Mouse (Mus musculus): ENCODE data around the gene 1700010B08Rik. TPM values are rescaled to one million over a fixed set of nuclear protein-coding genes. Genes with fewer than 3 reads are reported as not detected.
"Not testable (repeated sequence)": the region's sequence is repeated elsewhere in the genome, so short reads cannot be mapped to it uniquely, and the experiment has no call there.

The 1700010B08Rik gene
- total RNA-seq (2017), result not detected in 2 replicates

GRCm38 (mm10) chr2:173719115-173719514 lies at the start of gene 1700010B08Rik:
1700010B08Rik (plus strand) TSS chr2:173719415.
- not testable (repeated sequence) for ATAC-seq (replicated peaks in 1 of 2; ENCODE audit: insufficient read depth in 1 of 2, low FRiP score in 2 of 2, low TSS enrichment in 1 of 2, low read depth in 1 of 2, poor library complexity in 2 of 2, severe bottlenecking in 2 of 2)

- ATAC-seq (replicated peaks in 1 of 2; ENCODE audit: insufficient read depth in 1 of 2, low FRiP score in 2 of 2, low TSS enrichment in 1 of 2, low read depth in 1 of 2, poor library complexity in 2 of 2, severe bottlenecking in 2 of 2), result no peak
Observed at GRCm38 (mm10) chr2:173672328-173672896, 46.8 kb upstream of the 1700010B08Rik start.

DNA sequence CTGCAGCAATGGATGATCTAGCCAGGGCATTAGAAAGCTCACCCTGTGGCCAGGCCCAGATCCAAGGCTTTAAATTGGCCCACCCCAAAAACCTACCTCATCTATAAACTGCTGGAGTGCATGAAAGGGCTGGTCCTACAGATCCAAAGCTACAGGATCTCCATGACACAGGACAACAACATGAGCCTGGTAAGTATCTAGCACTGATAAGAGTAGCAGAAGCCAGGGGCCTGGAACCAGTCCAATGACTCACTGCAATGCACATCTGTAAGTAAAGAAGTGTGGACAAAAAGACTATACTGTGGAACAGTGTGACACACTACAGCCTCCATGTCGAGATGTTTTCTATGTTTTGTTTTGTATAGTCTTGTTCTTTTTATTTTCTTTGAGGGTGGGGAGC lies 45.7 kb upstream of the 1700010B08Rik start:
- ATAC-seq (replicated peaks in 1 of 2; ENCODE audit: insufficient read depth in 1 of 2, low FRiP score in 2 of 2, low TSS enrichment in 1 of 2, low read depth in 1 of 2, poor library complexity in 2 of 2, severe bottlenecking in 2 of 2), result no peak

DNA sequence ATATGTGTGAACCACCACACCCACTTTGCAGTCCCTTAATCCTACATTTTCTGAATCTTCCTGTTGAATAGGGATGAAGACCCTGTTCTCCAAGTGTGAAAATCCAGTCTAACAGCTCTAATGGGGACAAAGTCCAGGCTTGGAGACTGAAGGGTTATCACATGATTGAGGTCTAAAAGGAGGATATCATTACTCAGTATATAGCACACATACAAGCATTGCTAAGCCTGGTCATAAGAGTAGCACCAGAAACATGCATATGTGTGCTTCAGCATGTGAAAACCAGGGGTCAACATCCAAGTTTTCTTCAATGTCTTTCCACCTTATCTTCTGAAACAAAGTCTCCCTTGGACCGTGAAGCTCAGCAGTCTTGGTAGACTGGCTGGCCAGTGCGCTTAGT lies 40.6 kb upstream of the 1700010B08Rik start:
- ATAC-seq (replicated peaks in 1 of 2; ENCODE audit: insufficient read depth in 1 of 2, low FRiP score in 2 of 2, low TSS enrichment in 1 of 2, low read depth in 1 of 2, poor library complexity in 2 of 2, severe bottlenecking in 2 of 2), result no peak

GRCm38 (mm10) chr2:173679217-173679616 lies 40.0 kb upstream of the 1700010B08Rik start:
- ATAC-seq (replicated peaks in 1 of 2; ENCODE audit: insufficient read depth in 1 of 2, low FRiP score in 2 of 2, low TSS enrichment in 1 of 2, low read depth in 1 of 2, poor library complexity in 2 of 2, severe bottlenecking in 2 of 2), result peak; percentile 27 to 45; a peak in 2 of 4 replicates

DNA sequence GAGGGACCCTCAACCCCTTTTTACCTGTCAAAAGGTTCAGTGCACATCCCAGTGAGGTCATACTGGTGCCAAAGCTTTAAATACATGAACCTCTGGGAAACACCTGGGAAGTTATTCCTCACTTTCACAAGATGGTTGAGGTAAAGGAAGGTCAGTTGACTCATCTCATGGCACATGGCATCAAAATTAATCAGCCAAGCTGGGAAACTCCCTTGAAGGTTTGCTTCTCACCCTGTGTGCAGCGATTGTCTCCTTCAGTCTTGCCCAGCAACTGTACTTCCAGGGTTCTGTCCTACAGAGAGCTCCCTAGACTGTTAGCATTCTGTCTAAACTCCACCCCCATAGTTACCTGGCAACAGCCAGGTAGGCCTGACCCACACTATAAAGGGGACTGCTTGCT lies 39.1 kb upstream of the 1700010B08Rik start:
- ATAC-seq (replicated peaks in 1 of 2; ENCODE audit: insufficient read depth in 1 of 2, low FRiP score in 2 of 2, low TSS enrichment in 1 of 2, low read depth in 1 of 2, poor library complexity in 2 of 2, severe bottlenecking in 2 of 2), result no peak

DNA sequence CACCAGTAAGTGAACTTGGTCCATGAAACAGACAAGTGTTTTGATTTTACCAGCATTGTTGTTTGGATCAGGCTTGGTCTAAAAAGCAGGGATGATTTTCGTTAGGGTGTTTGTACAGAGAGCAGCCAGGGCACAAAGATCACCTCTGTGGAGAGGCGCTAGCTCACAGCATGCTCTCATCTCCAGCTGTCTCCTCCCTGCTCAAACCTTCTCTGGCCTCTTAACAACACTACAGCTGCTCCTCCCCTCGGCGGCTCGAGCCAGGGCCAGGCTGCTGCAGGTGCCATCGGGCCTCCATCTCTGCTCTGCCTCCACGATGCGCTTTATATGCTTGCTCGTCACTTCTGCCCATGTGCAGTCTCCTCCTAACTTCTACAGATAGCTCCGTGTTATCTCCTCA lies 36.4 kb upstream of the 1700010B08Rik start:
- no peak for ATAC-seq (replicated peaks in 1 of 2; ENCODE audit: insufficient read depth in 1 of 2, low FRiP score in 2 of 2, low TSS enrichment in 1 of 2, low read depth in 1 of 2, poor library complexity in 2 of 2, severe bottlenecking in 2 of 2)

- ATAC-seq (replicated peaks in 1 of 2; ENCODE audit: insufficient read depth in 1 of 2, low FRiP score in 2 of 2, low TSS enrichment in 1 of 2, low read depth in 1 of 2, poor library complexity in 2 of 2, severe bottlenecking in 2 of 2), result peak; percentile 91 to 96
Observed at GRCm38 (mm10) chr2:173685781-173686361, 33.3 kb upstream of the 1700010B08Rik start.

- ATAC-seq (replicated peaks in 1 of 2; ENCODE audit: insufficient read depth in 1 of 2, low FRiP score in 2 of 2, low TSS enrichment in 1 of 2, low read depth in 1 of 2, poor library complexity in 2 of 2, severe bottlenecking in 2 of 2), result no peak
Observed at GRCm38 (mm10) chr2:173687363-173687762, 31.9 kb upstream of the 1700010B08Rik start.

GRCm38 (mm10) chr2:173689835-173690234 lies 29.4 kb upstream of the 1700010B08Rik start:
- no peak for ATAC-seq (replicated peaks in 1 of 2; ENCODE audit: insufficient read depth in 1 of 2, low FRiP score in 2 of 2, low TSS enrichment in 1 of 2, low read depth in 1 of 2, poor library complexity in 2 of 2, severe bottlenecking in 2 of 2)

GRCm38 (mm10) chr2:173691748-173692147 lies 27.5 kb upstream of the 1700010B08Rik start:
- no peak for ATAC-seq (replicated peaks in 1 of 2; ENCODE audit: insufficient read depth in 1 of 2, low FRiP score in 2 of 2, low TSS enrichment in 1 of 2, low read depth in 1 of 2, poor library complexity in 2 of 2, severe bottlenecking in 2 of 2)

DNA sequence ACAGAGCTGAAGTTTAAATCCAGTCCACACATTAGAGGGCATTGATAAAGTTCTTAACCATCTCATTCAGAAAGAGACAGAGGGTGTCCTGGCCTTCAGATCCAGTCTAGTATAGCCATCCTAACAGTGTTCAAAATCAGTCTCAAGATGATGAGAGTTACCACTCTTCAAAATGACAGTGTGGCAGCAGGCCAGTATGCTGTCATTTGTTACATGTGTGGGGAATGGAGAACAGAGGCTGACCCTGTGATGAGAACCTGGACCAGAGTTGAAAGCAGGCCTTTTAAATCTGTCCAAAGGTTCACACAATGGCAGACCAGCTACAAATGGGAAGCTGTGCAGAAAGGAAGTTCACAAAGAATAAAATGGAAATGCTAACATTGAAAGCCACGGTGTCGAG lies 26.5 kb upstream of the 1700010B08Rik start:
- no peak for ATAC-seq (replicated peaks in 1 of 2; ENCODE audit: insufficient read depth in 1 of 2, low FRiP score in 2 of 2, low TSS enrichment in 1 of 2, low read depth in 1 of 2, poor library complexity in 2 of 2, severe bottlenecking in 2 of 2)

GRCm38 (mm10) chr2:173698850-173699249 lies 20.4 kb upstream of the 1700010B08Rik start:
- no peak for ATAC-seq (replicated peaks in 1 of 2; ENCODE audit: insufficient read depth in 1 of 2, low FRiP score in 2 of 2, low TSS enrichment in 1 of 2, low read depth in 1 of 2, poor library complexity in 2 of 2, severe bottlenecking in 2 of 2)

- ATAC-seq (replicated peaks in 1 of 2; ENCODE audit: insufficient read depth in 1 of 2, low FRiP score in 2 of 2, low TSS enrichment in 1 of 2, low read depth in 1 of 2, poor library complexity in 2 of 2, severe bottlenecking in 2 of 2), result peak in 1 of 2 experiments; percentile 34; a peak in 1 of 4 replicates
Observed at GRCm38 (mm10) chr2:173702096-173702866, 16.9 kb upstream of the 1700010B08Rik start.

GRCm38 (mm10) chr2:173702867-173703237 lies 16.4 kb upstream of the 1700010B08Rik start:
- no peak for ATAC-seq (replicated peaks in 1 of 2; ENCODE audit: insufficient read depth in 1 of 2, low FRiP score in 2 of 2, low TSS enrichment in 1 of 2, low read depth in 1 of 2, poor library complexity in 2 of 2, severe bottlenecking in 2 of 2)

DNA sequence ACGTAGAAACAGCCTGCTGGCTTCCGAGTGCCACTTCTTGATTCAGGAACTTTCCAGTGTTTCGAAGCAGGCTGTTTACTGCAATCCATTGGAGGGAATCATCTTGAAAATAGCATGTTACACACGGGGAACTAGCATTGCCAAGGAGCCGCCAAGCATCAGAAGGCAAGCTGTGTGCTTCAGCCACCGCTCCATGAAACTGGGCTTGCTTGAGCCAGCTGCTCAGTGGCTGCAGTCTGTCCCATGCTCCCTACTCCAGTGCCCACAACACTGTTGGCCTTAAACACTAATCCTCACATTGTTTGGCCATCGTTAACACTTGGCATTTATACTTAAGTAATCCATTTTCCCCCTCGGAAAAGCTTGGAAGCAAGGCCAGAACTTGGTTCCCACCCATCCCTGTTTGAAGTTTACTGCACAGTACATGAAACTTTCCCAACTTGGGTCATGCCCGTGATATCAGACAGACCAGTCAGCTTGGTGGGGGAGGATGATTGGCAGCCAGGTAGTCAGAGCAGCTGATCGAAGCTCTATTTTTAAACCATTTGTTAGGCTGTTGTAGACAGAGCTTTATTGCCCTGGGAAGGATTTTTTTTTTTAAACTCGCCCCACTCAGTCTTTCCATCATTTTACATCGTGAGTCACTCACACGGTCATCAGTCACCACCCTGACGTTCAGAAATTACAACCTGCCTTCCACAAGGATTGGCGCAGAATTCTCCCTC lies 13.2 kb upstream of the 1700010B08Rik start:
- ATAC-seq (replicated peaks in 1 of 2; ENCODE audit: insufficient read depth in 1 of 2, low FRiP score in 2 of 2, low TSS enrichment in 1 of 2, low read depth in 1 of 2, poor library complexity in 2 of 2, severe bottlenecking in 2 of 2), result no peak

DNA sequence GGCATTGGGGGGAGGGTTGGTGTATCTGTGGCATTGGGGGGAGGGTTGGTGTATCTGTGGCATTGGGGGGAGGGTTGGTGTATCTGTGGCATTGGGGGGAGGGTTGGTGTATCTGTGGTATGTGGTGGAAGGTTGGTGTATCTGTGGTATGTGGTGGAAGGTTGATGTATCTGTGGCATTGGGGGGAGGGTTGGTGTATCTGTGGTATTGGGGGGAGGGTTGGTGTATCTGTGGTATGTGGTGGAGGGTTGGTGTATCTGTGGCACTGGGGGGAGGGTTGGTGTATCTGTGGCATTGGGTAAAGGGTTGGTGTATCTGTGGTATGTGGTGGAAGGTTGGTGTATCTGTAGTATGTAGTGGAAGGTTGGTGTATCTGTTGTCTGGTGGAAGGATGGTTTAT lies 11.6 kb upstream of the 1700010B08Rik start:
- ATAC-seq (replicated peaks in 1 of 2; ENCODE audit: insufficient read depth in 1 of 2, low FRiP score in 2 of 2, low TSS enrichment in 1 of 2, low read depth in 1 of 2, poor library complexity in 2 of 2, severe bottlenecking in 2 of 2), result peak in 1 of 2 experiments; percentile 27; a peak in 1 of 4 replicates

- no peak for ATAC-seq (replicated peaks in 1 of 2; ENCODE audit: insufficient read depth in 1 of 2, low FRiP score in 2 of 2, low TSS enrichment in 1 of 2, low read depth in 1 of 2, poor library complexity in 2 of 2, severe bottlenecking in 2 of 2)
Observed at GRCm38 (mm10) chr2:173710193-173710592, 9.0 kb upstream of the 1700010B08Rik start.
